Mouse (Mus musculus): ENCODE measurements around the gene Tmbim1.

- TF ChIP-seq CTCF (conservative IDR thresholded peaks at IDR 0.05 in 1 of 2, IDR thresholded peaks at IDR 0.05 in 1 of 2; ENCODE audit: low read depth in 2 of 2, low read length in 2 of 2) (no peak), JUND (conservative IDR thresholded peaks at IDR 0.05; ENCODE audit: low read depth, low read length) (no peak), HCFC1 (IDR thresholded peaks at IDR 0.05; ENCODE audit: low read depth, low read length) (no peak), ZC3H11A (IDR thresholded peaks at IDR 0.05; ENCODE audit: low read depth, low read length) (no peak), MAZ (IDR thresholded peaks at IDR 0.05; ENCODE audit: low read depth, low read length) (no peak), NRF1 (IDR thresholded peaks at IDR 0.05; ENCODE audit: low read depth, low read length) (no peak), SMC3 (IDR thresholded peaks at IDR 0.05; ENCODE audit: low read depth, low read length) (no peak), CHD2 (IDR thresholded peaks at IDR 0.05; ENCODE audit: low read length) (no peak)
Measured at GRCm38 (mm10) chr1:74277883-74278537, 27.4 kb downstream of the Tmbim1 start.
